Mouse (Mus musculus) gastrocnemius, postnatal 14 days (tissue): Measurements from ENCODE around the gene Trim3. TPM values are rescaled to one million over a fixed set of nuclear protein-coding genes. Genes with fewer than 3 reads are reported as not detected.

Source experiments
- DNase-seq: peaks from one replicate; pipeline ENCODE4 v3.0.0; 2021; ENCODE audit warnings: mixed read lengths
- intact Hi-C: fragments of 180-260 bp; cut with DNase I; formaldehyde crosslinking; loops from one replicate; pipeline ENCODE4 v1.15.1; 2025; ENCODE audit warnings: low total_unique reads
- long read RNA-seq, 2 experiments: library from polyadenylated mRNA; stranded (forward); transcript quantifications; one replicate each; pipeline ENCODE4 v2.0.0; 2021
- total RNA-seq, 2 experiments: library from RNA; stranded (reverse); gene quantifications; 2 replicates each; pipeline ENCODE4 v1.2.3; 2021

The Trim3 gene
- 10 to 100 TPM; 14.3 to 16.4 TPM for total RNA-seq
- long read RNA-seq, experiment 1, transcript Trim3-202 (12 exons, 2,841 nt) = major isoform, 8 of 23 reads
- long read RNA-seq, experiment 1, partial matches to known transcripts = 4 of 23 reads
- long read RNA-seq, experiment 1, other reads (novel, unspliced or antisense) = 5 of 23 reads
- long read RNA-seq, experiment 2, transcript Trim3-202 (12 exons, 2,841 nt) = major isoform, 8 of 21 reads
- long read RNA-seq, experiment 2, partial matches to known transcripts = 5 of 21 reads
- long read RNA-seq, experiment 2, other reads (novel, unspliced or antisense) = 6 of 21 reads

DNA sequence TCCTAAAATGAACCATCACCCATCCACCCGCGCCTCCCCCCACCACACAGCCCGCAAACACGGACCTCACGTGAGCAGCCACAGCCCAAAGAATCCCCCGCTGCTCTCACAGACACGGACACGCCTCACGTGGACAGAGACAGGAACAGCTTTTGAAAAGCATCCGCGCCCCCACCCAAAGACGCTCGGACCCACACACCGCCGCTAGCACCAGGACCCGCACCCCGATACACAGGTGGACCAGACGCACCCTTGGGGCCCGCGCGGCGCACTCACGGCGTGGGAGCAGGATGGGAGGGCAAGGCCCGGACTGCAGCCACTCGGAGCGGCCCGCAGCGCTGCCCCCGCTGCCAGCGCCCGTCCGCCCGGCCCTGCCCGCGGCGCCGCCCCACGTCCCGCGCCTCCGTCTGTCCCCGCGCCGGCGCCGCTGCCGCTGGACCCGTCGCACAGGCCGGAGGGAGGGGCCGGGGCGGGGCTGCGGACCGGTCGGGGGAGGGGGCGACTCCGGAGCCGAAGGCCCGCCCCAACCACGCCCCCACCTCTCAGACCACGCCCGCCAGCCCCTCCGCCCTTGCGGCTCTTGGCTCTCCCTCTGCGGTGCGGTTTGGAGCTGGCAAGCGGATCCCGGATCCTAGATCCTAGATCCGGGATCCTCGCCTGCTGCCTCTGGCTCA is at the start of gene Trim3:
Trim3 (minus strand) TSS at position 445 of the 674 bp plus-strand sequence.
- intact Hi-C loops = loop anchor here (10.0 kb wide), 1 partner anchor 112 kb away; the partner anchor contains the start of gene Taf10
- peak; percentile 94 for DNase-seq

- intact Hi-C loops = loop anchor here (10.0 kb wide), 1 partner anchor 164 kb away; the partner anchor contains the start of gene Mrpl17
These were observed 17.5 kb upstream of the Trim3 start, which contains the start of gene Dnhd1 for GRCm38 (mm10) chr7:105650639-105651435. Gene Dnhd1 (plus strand): TSS chr7:105650827.

DNA sequence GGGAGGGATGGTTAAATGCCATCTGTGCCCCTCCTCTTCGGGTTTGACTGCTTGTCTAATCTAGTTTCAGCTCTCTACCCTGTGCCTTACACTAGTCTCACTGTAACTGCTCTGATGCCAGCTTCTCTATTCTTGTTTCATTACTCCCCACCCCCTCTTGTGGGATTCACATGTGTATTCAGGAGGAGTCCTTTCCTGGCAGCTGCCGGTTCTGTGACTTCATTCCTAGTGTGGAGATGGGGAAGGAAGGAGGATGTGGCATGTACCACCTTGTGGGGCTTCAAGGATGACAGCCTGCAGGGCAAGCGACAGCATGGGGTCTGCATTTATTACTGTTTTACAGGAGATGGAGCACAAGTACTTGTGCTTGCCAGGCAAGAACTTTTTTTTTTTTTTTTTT is 8.6 kb upstream of the Trim3 start:
- intact Hi-C loops = no loop called here
- DNase-seq = no peak

More at GRCm38 (mm10) chr7:105650639-105651435, 17.5 kb upstream of the Trim3 start, which contains the start of gene Dnhd1:
- DNase-seq = peak; percentile 82

DNA sequence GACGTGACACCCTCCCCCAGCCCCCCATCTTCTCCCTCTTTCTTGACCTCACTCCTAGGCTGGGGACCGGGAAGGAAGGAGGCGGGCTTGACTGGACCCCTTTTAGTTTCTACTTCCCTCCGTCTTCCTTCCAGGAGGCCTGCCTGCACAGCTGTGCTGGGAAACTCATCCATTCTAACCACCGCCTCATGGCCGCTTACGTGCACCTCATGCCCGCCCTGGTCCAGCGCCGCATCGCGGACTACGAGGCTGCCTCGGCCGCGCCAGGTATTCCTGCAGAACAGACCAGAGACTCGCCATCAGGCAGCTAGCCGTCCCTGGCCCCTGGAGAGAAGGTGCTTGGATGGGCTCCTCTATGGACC is 7.5 kb upstream of the Trim3 start:
- no peak for DNase-seq
- intact Hi-C loops = no loop called here

GRCm38 (mm10) chr7:105640233-105640893 is 7.0 kb upstream of the Trim3 start, which contains the start of the genes Arfip2 and Gm45799:
Gene Arfip2 (minus strand): TSS chr7:105640416.
Gene Gm45799 (plus strand): TSS chr7:105640552.
- DNase-seq = peak; percentile 96
- intact Hi-C loops = no loop called here

GRCm38 (mm10) chr7:105639756-105640155 is 6.4 kb upstream of the Trim3 start, which contains the start of gene Timm10b:
Gene Timm10b (plus strand): TSS chr7:105640056.
- DNase-seq = no peak

DNA sequence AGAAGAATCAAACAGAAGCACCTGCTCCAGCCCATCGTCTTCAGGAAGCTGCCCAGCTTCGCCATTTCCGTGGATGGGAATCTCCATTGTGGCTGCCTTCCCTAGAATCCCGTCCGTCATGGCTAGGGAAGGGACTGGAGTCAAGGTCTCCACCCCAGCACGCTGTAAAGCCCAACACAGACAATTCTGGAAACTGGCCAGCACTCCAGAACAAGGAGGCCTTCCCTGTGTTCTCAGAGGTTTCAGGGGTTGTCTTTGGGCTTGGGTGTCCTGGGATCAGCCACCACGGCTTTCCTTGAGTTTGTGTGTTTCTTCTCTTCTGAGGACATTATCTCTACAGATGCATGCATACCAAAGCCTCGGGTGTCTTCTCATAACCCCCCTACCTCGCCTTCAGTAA is 5.9 kb upstream of the Trim3 start:
- intact Hi-C loops = loop anchor here (10.0 kb wide), 1 partner anchor 105 kb away; the partner anchor contains the start of gene Taf10
- DNase-seq = peak; percentile 40

More at GRCm38 (mm10) chr7:105639756-105640155, 6.4 kb upstream of the Trim3 start, which contains the start of gene Timm10b:
- intact Hi-C loops = loop anchor here (10.0 kb wide), 1 partner anchor 105 kb away; the partner anchor contains the start of gene Taf10

DNA sequence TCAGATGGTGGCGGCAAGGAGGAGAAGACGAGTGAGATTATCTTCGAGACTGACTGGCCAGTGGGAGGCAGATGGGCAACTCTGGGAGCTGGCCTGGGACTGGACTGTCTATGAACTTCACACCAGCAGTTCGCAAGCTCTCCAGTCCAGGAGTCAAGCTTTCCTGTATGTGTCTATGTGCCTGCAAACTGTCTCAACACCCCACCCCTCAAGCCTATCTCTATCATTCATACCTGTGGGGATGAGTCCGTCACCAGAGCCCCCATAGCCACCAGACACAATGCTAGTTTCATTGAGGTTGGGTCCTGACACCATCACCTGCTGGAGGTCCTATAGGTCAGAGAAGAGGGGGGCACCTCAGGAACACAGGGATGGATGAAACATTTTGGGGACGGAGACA is 5.4 kb upstream of the Trim3 start:
- no peak for DNase-seq
- intact Hi-C loops = loop anchor here (10.0 kb wide), 1 partner anchor 106 kb away; the partner anchor contains the start of gene Taf10

DNA sequence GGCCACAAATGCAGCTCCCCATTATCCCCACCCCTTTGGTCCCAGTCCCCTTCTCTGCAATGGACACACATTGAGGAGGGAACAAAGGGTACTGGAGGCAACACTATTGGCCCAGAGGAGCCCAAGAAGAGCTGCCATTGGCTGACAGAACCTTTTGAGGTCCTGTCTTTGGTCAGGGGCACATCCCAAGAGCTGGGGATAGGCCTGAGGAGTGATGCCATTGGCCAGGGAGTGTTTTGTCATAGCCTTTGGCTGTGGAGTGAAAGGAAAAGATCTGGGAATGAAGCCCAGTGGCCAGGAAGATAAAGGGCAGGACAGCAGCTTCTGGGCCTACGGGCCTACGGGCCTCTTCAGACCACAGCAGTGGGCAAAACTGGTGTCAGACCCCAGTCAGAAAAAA is 2.4 kb upstream of the Trim3 start:
- DNase-seq = no peak
- intact Hi-C loops = loop anchor here (10.0 kb wide), 1 partner anchor 109 kb away; the partner anchor contains the start of gene Taf10

DNA sequence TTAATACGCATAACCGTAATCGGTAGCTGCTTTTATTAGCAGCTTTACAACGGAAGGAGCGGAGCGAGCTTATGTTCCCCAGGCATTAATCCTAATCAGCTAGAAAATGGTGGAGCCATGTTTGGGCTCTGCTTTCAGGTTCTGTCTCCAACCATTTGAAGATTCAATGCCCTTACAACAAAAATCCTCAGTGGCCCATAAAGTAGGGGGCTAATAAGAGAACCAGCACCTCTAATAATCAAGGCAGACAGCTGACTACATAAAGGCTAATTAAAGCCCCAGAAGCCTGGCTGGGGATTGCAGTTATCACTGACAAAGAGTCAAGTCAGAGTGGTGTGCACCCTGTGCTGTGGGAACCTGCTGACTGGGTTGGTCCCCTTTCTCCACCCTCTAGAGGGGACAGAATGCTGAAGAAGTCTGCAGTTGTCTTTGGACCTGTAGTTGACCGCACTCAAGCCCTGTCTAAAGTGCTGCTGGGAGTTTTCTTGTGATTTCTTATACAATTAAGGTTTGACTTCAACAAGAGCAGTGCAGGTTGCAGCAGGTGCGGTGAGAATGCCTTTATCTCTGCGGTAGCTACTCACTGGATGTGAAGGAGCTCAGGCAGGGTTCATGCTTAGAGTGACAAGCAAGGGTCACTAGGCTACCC is 1.0 kb upstream of the Trim3 start:
- DNase-seq = no peak
- intact Hi-C loops = loop anchor here (10.0 kb wide), 1 partner anchor 110 kb away; the partner anchor contains the start of gene Taf10

- intact Hi-C loops = loop anchor here (10.0 kb wide), 1 partner anchor 111 kb away; the partner anchor contains the start of gene Taf10
- no peak for DNase-seq
These were observed 397 bp upstream of the Trim3 start for GRCm38 (mm10) chr7:105633801-105634135.

- intact Hi-C loops = loop anchor here (10.0 kb wide), 1 partner anchor 112 kb away; the partner anchor contains the start of gene Taf10
These were observed 809 bp downstream of the Trim3 start for GRCm38 (mm10) chr7:105632551-105632972.

DNA sequence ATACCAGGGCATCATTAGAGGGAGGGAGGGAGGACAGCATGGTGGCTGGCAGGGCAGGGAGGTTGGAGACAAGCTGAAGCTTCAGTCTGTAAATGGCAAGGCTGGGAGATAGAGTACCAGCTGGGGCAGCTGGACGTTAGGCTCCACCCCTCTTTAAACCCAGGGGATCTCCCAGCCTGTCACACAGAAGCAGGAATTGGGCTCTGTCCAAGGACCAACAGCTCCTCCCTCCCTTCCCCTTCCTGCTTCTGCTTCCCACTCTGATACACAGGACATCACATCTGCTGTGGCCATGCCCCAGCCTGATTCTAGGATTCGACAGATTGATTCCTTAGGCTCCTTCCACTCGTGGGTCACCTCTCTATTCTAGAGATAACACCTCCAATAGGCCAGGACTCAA is 4.7 kb downstream of the Trim3 start:
- peak; percentile 62 for DNase-seq
- intact Hi-C loops = no loop called here

More at GRCm38 (mm10) chr7:105632551-105632972, 809 bp downstream of the Trim3 start:
- no peak for DNase-seq

GRCm38 (mm10) chr7:105625397-105625796 is 8.0 kb downstream of the Trim3 start:
- intact Hi-C loops = no loop called here
- DNase-seq = no peak

DNA sequence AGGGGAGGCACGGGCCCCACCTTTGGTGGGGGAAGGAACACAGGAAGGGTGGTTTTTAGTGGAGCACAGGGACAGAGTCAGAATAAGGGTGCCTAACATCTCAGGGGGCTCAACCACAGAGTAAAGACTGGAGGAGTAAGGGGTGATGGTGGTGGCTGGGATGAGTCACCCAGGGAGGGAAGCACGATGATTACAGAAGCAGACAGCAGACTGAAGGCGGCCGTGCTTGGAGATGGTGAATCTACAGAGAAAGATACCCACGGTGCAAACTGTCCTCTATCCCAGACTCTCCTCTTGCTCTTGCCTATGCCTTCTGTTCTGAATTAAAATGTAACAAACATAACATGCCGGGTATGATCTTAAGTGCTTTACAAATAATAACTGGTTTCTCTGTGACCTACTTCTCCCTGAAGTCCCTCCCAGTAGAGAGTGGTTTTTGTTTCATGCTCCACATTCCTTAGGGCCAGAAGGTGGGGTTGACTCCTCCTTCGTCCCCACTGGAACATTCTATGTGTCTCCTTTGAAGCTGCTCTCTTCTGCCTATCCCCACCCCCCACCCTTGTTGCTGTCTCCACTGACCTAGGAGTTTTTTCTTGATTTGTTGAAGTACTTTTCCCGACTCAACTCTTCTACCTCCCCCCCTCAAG is 11.6 kb downstream of the Trim3 start:
- intact Hi-C loops = no loop called here
- no peak for DNase-seq

GRCm38 (mm10) chr7:105621053-105621452 is 12.3 kb downstream of the Trim3 start:
- intact Hi-C loops = no loop called here
- DNase-seq = no peak

DNA sequence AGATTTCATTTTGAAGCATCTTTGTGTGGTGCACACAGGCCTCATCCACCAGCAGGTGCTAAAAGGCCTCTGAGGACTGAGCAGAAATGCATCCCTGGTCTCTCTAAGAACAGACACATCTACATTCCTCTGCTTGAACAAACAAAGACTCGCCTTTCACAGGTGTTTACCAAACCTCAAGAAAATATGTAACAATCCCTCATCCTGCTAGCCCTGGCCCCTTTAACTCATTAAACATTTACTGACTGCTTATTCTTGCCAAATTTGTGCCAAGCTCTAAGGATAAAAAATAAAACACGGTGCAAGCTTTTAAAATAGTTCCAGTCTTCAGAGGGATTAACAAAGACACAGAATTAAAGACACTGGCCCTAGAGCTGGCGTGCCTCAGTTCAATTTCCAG is 13.7 kb downstream of the Trim3 start:
- intact Hi-C loops = no loop called here
- DNase-seq = no peak

- intact Hi-C loops = no loop called here
- DNase-seq = no peak
These were observed 15.6 kb downstream of the Trim3 start for GRCm38 (mm10) chr7:105617810-105618209.
